Comparison of ENCODE assay signal across 8 mouse cellular contexts in the genomic region with DNA sequence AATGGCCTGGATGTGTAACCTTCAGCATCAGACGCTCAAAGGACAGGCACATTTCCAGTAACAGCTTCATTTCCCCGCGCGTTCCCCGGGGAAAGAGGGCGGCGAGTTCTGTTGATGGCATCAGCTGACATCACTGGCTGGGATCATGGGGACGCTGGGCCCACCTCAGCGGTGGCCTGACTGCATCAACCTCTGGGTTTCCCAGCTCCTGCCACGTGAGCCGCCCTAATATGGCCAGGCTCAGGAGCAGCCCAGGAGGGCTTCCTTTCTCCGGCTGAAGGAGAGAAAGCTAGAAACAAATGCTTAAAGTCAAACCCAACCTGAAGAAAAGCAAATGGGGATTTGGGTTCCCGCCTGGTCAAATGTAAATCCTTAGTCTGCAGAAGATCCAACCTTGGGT. TPM values are rescaled to one million over a fixed set of nuclear protein-coding genes. Genes with fewer than 3 reads are reported as not detected.
DNase-seq lines count a peak whose midpoint lies in the region; ATAC-seq and TF ChIP-seq lines count a peak whose summit lies in the region.

No protein-coding gene starts in this region.

- no peaks in the 10 kb centered on the region for H3K27me3 ChIP-seq in kidney, postnatal 0 days (ENCODE audit: insufficient read depth, low read length)
- H3K27me3 ChIP-seq in hindbrain, embryonic 13.5 days = no peaks in the 10 kb centered on the region
- peaks cover 16% of the 10 kb centered on the region for H3K27me3 ChIP-seq in limb, embryonic 12.5 days
- H3K27me3 ChIP-seq in neural tube, embryonic 15.5 days (replicated peaks) = no peaks in the 10 kb centered on the region

- H3K4me2 ChIP-seq in kidney, postnatal 0 days (ENCODE audit: low read length) = peak overlapping the region; percentile 94
- peak overlapping the region; percentile 84 for H3K4me2 ChIP-seq in hindbrain, embryonic 13.5 days
- peak overlapping the region; percentile 95 for H3K4me2 ChIP-seq in limb, embryonic 12.5 days
- H3K4me2 ChIP-seq in neural tube, embryonic 15.5 days = peak overlapping the region; percentile 91

- H3K27ac ChIP-seq in kidney, postnatal 0 days = peak overlapping the region; percentile 62; the same call in 1 of the 2 replicates
- H3K27ac ChIP-seq in hindbrain, embryonic 13.5 days = peak overlapping the region; percentile 88
- H3K27ac ChIP-seq in limb, embryonic 12.5 days = no peak overlapping the region
- H3K27ac ChIP-seq in neural tube, embryonic 15.5 days (replicated peaks) = peak overlapping the region; percentile 87

- no peak for TF ChIP-seq CTCF in kidney, postnatal 0 days (IDR thresholded peaks at IDR 0.05; ENCODE audit: low read depth)

- peak overlapping the region; percentile 72 for H3K4me3 ChIP-seq in kidney, postnatal 0 days (replicated peaks; ENCODE audit: low read depth, low read length)
- H3K4me3 ChIP-seq in hindbrain, embryonic 13.5 days = peak overlapping the region; percentile 71
- H3K4me3 ChIP-seq in limb, embryonic 12.5 days (replicated peaks) = peak overlapping the region; percentile 70
- H3K4me3 ChIP-seq in neural tube, embryonic 15.5 days (replicated peaks) = peak overlapping the region; percentile 78

- no peaks in the 10 kb centered on the region; the same call in 1 of the 2 replicates for H3K4me1 ChIP-seq in kidney, postnatal 0 days (replicated peaks; ENCODE audit: insufficient read depth, low read length)
- peaks cover 29% of the 10 kb centered on the region for H3K4me1 ChIP-seq in hindbrain, embryonic 13.5 days (replicated peaks)
- peaks cover 12% of the 10 kb centered on the region; the same call in 1 of the 2 replicates for H3K4me1 ChIP-seq in limb, embryonic 12.5 days (replicated peaks)
- H3K4me1 ChIP-seq in neural tube, embryonic 15.5 days = peaks cover 24% of the 10 kb centered on the region

- 5% methylated on average over 13 of the region's 13 CpGs for WGBS in kidney, postnatal 0 days
- 1% methylated on average over 13 of the region's 13 CpGs for WGBS in hindbrain, embryonic 13.5 days
- 1% methylated on average over 13 of the region's 13 CpGs for WGBS in limb, embryonic 12.5 days
- 3% methylated on average over 13 of the region's 13 CpGs for WGBS in neural tube, embryonic 15.5 days

- no peak; the same call in 1 of the 2 replicates for ATAC-seq in kidney, postnatal 0 days (replicated peaks; ENCODE audit: low FRiP score, low read depth)
- ATAC-seq in frontal cortex, adult (ENCODE audit: low TSS enrichment) = peak; percentile 68
- ATAC-seq in hindbrain, embryonic 13.5 days (ENCODE audit: low FRiP score) = peak; percentile 88
- peak; percentile 54; the same call in 1 of the 2 replicates for ATAC-seq in limb, embryonic 12.5 days (ENCODE audit: insufficient number of reproducible peaks, insufficient read depth, low FRiP score, low TSS enrichment, low read depth)
- ATAC-seq in neural tube, embryonic 15.5 days (ENCODE audit: low FRiP score) = peak; percentile 88

- peak overlapping the region; percentile 75; the same call in 1 of the 2 replicates for H3K9ac ChIP-seq in kidney, postnatal 0 days (ENCODE audit: low read depth, low read length)
- peak overlapping the region; percentile 88 for H3K9ac ChIP-seq in hindbrain, embryonic 13.5 days
- peak overlapping the region; percentile 74; the same call in 1 of the 2 replicates for H3K9ac ChIP-seq in limb, embryonic 12.5 days (replicated peaks)
- peak overlapping the region; percentile 67 for H3K9ac ChIP-seq in neural tube, embryonic 15.5 days (replicated peaks)

- H3K36me3 ChIP-seq in kidney, postnatal 0 days (ENCODE audit: insufficient read depth, low read length) = no peaks in the 10 kb centered on the region
- no peaks in the 10 kb centered on the region for H3K36me3 ChIP-seq in hindbrain, embryonic 13.5 days
- H3K36me3 ChIP-seq in limb, embryonic 12.5 days = no peaks in the 10 kb centered on the region
- no peaks in the 10 kb centered on the region for H3K36me3 ChIP-seq in neural tube, embryonic 15.5 days

- H3K9me3 ChIP-seq in kidney, postnatal 0 days (replicated peaks; ENCODE audit: low read length) = no peaks in the 10 kb centered on the region
- H3K9me3 ChIP-seq in hindbrain, embryonic 13.5 days = no peaks in the 10 kb centered on the region
- no peaks in the 10 kb centered on the region for H3K9me3 ChIP-seq in limb, embryonic 12.5 days
- H3K9me3 ChIP-seq in neural tube, embryonic 15.5 days (replicated peaks) = no peaks in the 10 kb centered on the region

- DNase-seq in kidney, postnatal 0 days (ENCODE audit: low spot score) = peak; percentile 36
- no peak for DNase-seq in kidney, adult 18-20 months
- DNase-seq in cerebellum, adult 9-10 months = peak; percentile 77
- DNase-seq in T-cell, adult 2 months (ENCODE audit: low spot score) = no peak

RNA-seq across cellular contexts. Expression of a gene that starts 0.5 kb away (rescaled TPM):
- 53.7 and 54.4 TPM in 2 replicates for polyA plus RNA-seq in kidney, postnatal 0 days (2015; fragmentation: Nextera tagmentation; extraction: Ambion mirVana)
- polyA plus RNA-seq in hindbrain, embryonic 13.5 days (2015; fragmentation: Nextera tagmentation; extraction: Ambion mirVana) = 47.8 and 50.5 TPM in 2 replicates
- polyA plus RNA-seq in limb, embryonic 12.5 days (2016; fragmentation: Nextera tagmentation; extraction: Ambion mirVana) = 15.7 and 18.1 TPM in 2 replicates
- polyA plus RNA-seq in neural tube, embryonic 15.5 days (2015; fragmentation: Nextera tagmentation; extraction: Ambion mirVana) = 52.2 and 57.1 TPM in 2 replicates

Comparison
In these comparisons a context has a peak if more than half of its experiments do, and no peak if none do; other contexts are left out.
1. DNase-seq: peak in kidney, postnatal 0 days (single experiment) and cerebellum, adult 9-10 months (single experiment); none in kidney, adult 18-20 months (single experiment) and T-cell, adult 2 months (single experiment).
2. Peak in every context shown above with its lines, with median percentiles within 50 percentile points of each other: H3K4me2 ChIP-seq, H3K4me3 ChIP-seq and H3K9ac ChIP-seq.